ENCODE assay signal across 19 mouse cellular contexts in the genomic region with DNA sequence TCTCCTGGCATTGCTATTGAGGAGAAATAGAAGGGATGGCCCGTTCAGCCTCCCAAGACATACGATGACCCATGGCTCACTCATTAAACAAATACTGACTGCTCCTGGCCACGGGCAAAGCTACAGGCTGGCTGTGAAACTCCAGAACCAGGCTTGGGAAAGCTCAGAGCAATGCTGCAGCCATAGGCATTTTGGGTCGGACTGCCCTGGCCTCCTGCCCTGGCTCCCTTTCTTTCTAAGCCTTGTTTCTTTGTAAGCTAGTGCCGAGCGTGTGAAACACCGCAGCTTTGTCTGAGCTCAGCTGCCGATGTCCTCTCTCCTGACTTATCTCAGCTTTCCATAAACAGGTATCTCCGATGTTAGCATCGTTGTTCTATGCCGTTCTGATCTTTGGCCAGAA.
"Had no signal": no experiment of that assay in that cellular context is flagged by ENCODE, and none has a peak within 500 bp of the region (broad histone marks: within the 10 kb centered on the region; RNA-seq: fewer than 3 reads in every experiment).

No protein-coding gene starts in this region.

- ATAC-seq: midbrain, embryonic 13.5 days; midbrain, embryonic 16.5 days had no signal

- H3K27me3 ChIP-seq: liver, embryonic 13.5 days; liver, embryonic 15.5 days; midbrain, embryonic 13.5 days; neural tube, embryonic 13.5 days; neural tube, embryonic 15.5 days had no signal

- H3K4me2 ChIP-seq: liver, embryonic 13.5 days; liver, embryonic 15.5 days; lung, embryonic 14.5 days; midbrain, embryonic 13.5 days; neural tube, embryonic 13.5 days; neural tube, embryonic 15.5 days had no signal

- DNase-seq: liver, embryonic 13.5 days; lung, adult 18-20 months; lung, embryonic 14.5 days; lung, postnatal 10 days; lung, postnatal 4 days; retina, postnatal 1 day; right cerebral cortex, adult 18-20 months; right cerebral cortex, postnatal 25 days; right cerebral cortex, postnatal 4 days; spleen, adult 18-20 months; thymus, adult 18-20 months; thymus, postnatal 25 days had no signal

- H3K9me3 ChIP-seq: liver, embryonic 13.5 days; liver, embryonic 15.5 days; midbrain, embryonic 10.5 days; midbrain, embryonic 13.5 days; neural tube, embryonic 13.5 days; neural tube, embryonic 15.5 days had no signal

- H3K36me3 ChIP-seq: liver, embryonic 13.5 days; liver, embryonic 15.5 days; midbrain, embryonic 10.5 days; midbrain, embryonic 13.5 days; neural tube, embryonic 13.5 days; neural tube, embryonic 15.5 days had no signal

- H3K4me3 ChIP-seq: liver, embryonic 13.5 days; liver, embryonic 15.5 days; midbrain, embryonic 10.5 days; midbrain, embryonic 13.5 days; myocyte; neural tube, embryonic 13.5 days; neural tube, embryonic 15.5 days had no signal

- H3K4me1 ChIP-seq: liver, embryonic 13.5 days; liver, embryonic 15.5 days; midbrain, embryonic 13.5 days had no signal

- H3K27ac ChIP-seq: liver, embryonic 13.5 days; liver, embryonic 15.5 days; midbrain, embryonic 10.5 days; midbrain, embryonic 13.5 days; neural tube, embryonic 13.5 days; neural tube, embryonic 15.5 days had no signal

- H3K9ac ChIP-seq: liver, embryonic 13.5 days; liver, embryonic 15.5 days; lung, embryonic 14.5 days; midbrain, embryonic 13.5 days; neural tube, embryonic 13.5 days; neural tube, embryonic 15.5 days had no signal
